Mouse (Mus musculus): Measurements from ENCODE around the gene Pde4c. TPM values are rescaled to one million over a fixed set of nuclear protein-coding genes. Genes with fewer than 3 reads are reported as not detected.

The Pde4c gene
- polyA plus RNA-seq, 1 experiment from 2014 or later: 0.08 TPM

DNA sequence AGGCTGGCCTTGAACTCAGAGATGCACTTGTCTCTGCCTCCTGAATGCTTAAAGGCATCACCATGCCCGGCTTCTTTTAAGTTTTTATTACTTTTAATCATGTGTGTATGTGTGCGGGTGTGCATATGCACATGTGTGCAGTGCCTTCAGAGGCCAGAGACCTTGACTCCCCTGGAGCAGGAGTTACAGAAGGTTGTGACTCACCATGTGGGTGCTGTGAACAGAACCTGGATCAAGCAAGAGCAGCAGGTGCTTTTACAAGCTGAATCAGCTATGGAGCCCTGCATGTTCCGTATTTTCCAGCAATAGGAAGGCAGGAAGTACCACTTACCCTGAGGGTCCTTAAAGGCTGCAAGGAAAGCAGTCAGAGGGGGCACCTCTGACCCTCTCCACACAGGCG, 32.3 kb upstream of the Pde4c start:
- peaks cover 22 to 29% of the 10 kb centered on the region in 2 experiments for H3K4me1 ChIP-seq (ENCODE audit: control insufficient read depth in 2 of 2, insufficient read depth in 2 of 2, low read length in 2 of 2)
- ATAC-seq (ENCODE audit: insufficient number of reproducible peaks, insufficient read depth, low FRiP score, low read depth): no peak
- H3K27me3 ChIP-seq (ENCODE audit: control insufficient read depth, insufficient read depth, low read length): no peaks in the 10 kb centered on the region
- H3K4me3 ChIP-seq (ENCODE audit: control insufficient read depth in 1 of 2, insufficient read depth in 1 of 2, low read depth in 1 of 2, low read length in 2 of 2): peak overlapping the region in 1 of 2 experiments; percentile 33; a peak in 1 of 4 replicates
- no peaks in the 10 kb centered on the region for H3K9me3 ChIP-seq (ENCODE audit: control insufficient read depth, low read length)
- H3K36me3 ChIP-seq (ENCODE audit: control insufficient read depth, insufficient read depth, low read length): no peaks in the 10 kb centered on the region
- H3K4me2 ChIP-seq (ENCODE audit: low read length): peak overlapping the region; percentile 72
- H3K9ac ChIP-seq (ENCODE audit: low read length): peak overlapping the region; percentile 72
- 82% methylated on average over 4 of the region's 4 CpGs for WGBS
- H3K27ac ChIP-seq (replicated peaks in 1 of 2; ENCODE audit: control insufficient read depth in 1 of 2, insufficient read depth in 1 of 2, low read depth in 2 of 2, low read length in 2 of 2): no peak overlapping the region; a peak in 1 of 4 replicates

DNA sequence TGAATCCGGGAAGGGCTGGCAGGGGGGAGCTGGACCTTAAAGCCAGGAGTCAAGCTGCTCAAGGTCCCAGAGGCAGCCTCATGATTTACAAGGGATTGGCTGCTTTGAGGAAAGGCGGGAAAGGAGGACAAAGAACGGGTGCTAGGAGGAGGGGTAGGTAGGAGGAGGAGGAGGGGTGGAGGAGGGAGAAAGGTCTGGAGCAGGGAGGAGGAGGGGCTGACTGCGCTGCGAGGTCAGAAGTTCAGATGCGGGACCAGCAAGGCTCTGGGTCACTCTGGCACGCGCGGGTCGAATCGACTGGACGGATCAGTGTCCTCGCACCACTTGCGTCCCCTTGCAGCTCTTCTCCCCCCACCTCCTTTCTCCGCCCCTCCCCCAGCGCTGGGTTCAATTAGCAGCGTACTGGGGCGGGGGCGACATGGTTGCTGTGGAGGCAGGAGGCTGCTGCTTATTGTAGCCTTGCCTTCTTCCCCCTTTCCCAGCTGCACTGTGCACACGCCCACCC, 31.7 kb upstream of the Pde4c start:
- H3K4me1 ChIP-seq (ENCODE audit: control insufficient read depth in 2 of 2, insufficient read depth in 2 of 2, low read length in 2 of 2): peaks cover 24 to 35% of the 10 kb centered on the region in 2 experiments
- no peak overlapping the region; a peak in 1 of 4 replicates for H3K27ac ChIP-seq (replicated peaks in 1 of 2; ENCODE audit: control insufficient read depth in 1 of 2, insufficient read depth in 1 of 2, low read depth in 2 of 2, low read length in 2 of 2)
- no peaks in the 10 kb centered on the region for H3K36me3 ChIP-seq (ENCODE audit: control insufficient read depth, insufficient read depth, low read length)
- peak overlapping the region; percentile 33 to 38 for H3K4me3 ChIP-seq (ENCODE audit: control insufficient read depth in 1 of 2, insufficient read depth in 1 of 2, low read depth in 1 of 2, low read length in 2 of 2)
- 1% methylated on average over 20 of the region's 20 CpGs for WGBS
- H3K9me3 ChIP-seq (ENCODE audit: control insufficient read depth, low read length): no peaks in the 10 kb centered on the region
- no peaks in the 10 kb centered on the region for H3K27me3 ChIP-seq (ENCODE audit: control insufficient read depth, insufficient read depth, low read length)
- peak overlapping the region; percentile 72 for H3K9ac ChIP-seq (ENCODE audit: low read length)
- peak overlapping the region; percentile 72 for H3K4me2 ChIP-seq (ENCODE audit: low read length)
- ATAC-seq (ENCODE audit: insufficient number of reproducible peaks, insufficient read depth, low FRiP score, low read depth): no peak

DNA sequence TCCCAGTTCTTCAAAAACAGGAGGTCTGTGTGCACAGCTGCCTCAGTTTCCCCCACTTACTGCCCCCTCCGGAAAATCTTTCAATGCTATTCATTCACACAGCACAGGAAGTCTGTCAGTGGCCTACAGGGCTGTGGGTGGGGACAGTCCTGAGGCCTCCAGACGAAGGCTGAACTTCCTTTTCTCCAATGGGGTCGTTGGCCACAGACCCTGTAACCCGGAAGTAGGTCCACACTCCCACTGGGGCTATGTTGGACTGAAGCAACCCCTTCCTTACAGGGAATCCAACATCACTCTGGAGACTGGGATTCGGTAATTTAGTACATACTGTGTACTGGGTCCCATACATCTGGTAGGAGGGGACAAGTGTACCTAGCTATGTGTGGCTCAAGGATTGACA, 29.9 kb upstream of the Pde4c start:
- Histone ChIP-seq H3K4me1 (ENCODE audit: control insufficient read depth in 2 of 2, insufficient read depth in 2 of 2, low read length in 2 of 2) (peaks cover 39 to 49% of the 10 kb centered on the region in 2 experiments), H3K27me3 (ENCODE audit: control insufficient read depth, insufficient read depth, low read length) (no peaks in the 10 kb centered on the region), H3K9ac (ENCODE audit: low read length) (no peak overlapping the region), H3K36me3 (ENCODE audit: control insufficient read depth, insufficient read depth, low read length) (no peaks in the 10 kb centered on the region), H3K4me3 (ENCODE audit: control insufficient read depth in 1 of 2, insufficient read depth in 1 of 2, low read depth in 1 of 2, low read length in 2 of 2) (no peak overlapping the region), H3K4me2 (ENCODE audit: low read length) (no peak overlapping the region), H3K27ac (replicated peaks in 1 of 2; ENCODE audit: control insufficient read depth in 1 of 2, insufficient read depth in 1 of 2, low read depth in 2 of 2, low read length in 2 of 2) (no peak overlapping the region), H3K9me3 (ENCODE audit: control insufficient read depth, low read length) (no peaks in the 10 kb centered on the region)
- no peak for ATAC-seq (ENCODE audit: insufficient number of reproducible peaks, insufficient read depth, low FRiP score, low read depth)
- 64% methylated on average over 5 of the region's 5 CpGs for WGBS

GRCm38 (mm10) chr8:70695318-70696018, 28.1 kb upstream of the Pde4c start:
- H3K27ac ChIP-seq (replicated peaks in 1 of 2; ENCODE audit: control insufficient read depth in 1 of 2, insufficient read depth in 1 of 2, low read depth in 2 of 2, low read length in 2 of 2): peak overlapping the region; percentile 92 to 100
- peaks cover 39 to 49% of the 10 kb centered on the region in 2 experiments for H3K4me1 ChIP-seq (ENCODE audit: control insufficient read depth in 2 of 2, insufficient read depth in 2 of 2, low read length in 2 of 2)
- H3K9me3 ChIP-seq (ENCODE audit: control insufficient read depth, low read length): no peaks in the 10 kb centered on the region
- H3K27me3 ChIP-seq (ENCODE audit: control insufficient read depth, insufficient read depth, low read length): no peaks in the 10 kb centered on the region
- H3K36me3 ChIP-seq (ENCODE audit: control insufficient read depth, insufficient read depth, low read length): no peaks in the 10 kb centered on the region
- H3K4me3 ChIP-seq (ENCODE audit: control insufficient read depth in 1 of 2, insufficient read depth in 1 of 2, low read depth in 1 of 2, low read length in 2 of 2): no peak overlapping the region
- H3K9ac ChIP-seq (ENCODE audit: low read length): peak overlapping the region; percentile 76
- no peak for ATAC-seq (ENCODE audit: insufficient number of reproducible peaks, insufficient read depth, low FRiP score, low read depth)
- peak overlapping the region; percentile 9; the same call in 1 of the 2 replicates for H3K4me2 ChIP-seq (ENCODE audit: low read length)
- 37% methylated on average over 32 of the region's 32 CpGs for WGBS

- WGBS: 6% methylated on average over 29 of the region's 31 CpGs
- ATAC-seq (ENCODE audit: insufficient number of reproducible peaks, insufficient read depth, low FRiP score, low read depth): peak; percentile 24; the same call in 1 of the 2 replicates
- peaks cover 40 to 54% of the 10 kb centered on the region in 2 experiments for H3K4me1 ChIP-seq (ENCODE audit: control insufficient read depth in 2 of 2, insufficient read depth in 2 of 2, low read length in 2 of 2)
Measured at GRCm38 (mm10) chr8:70696019-70696885, 27.3 kb upstream of the Pde4c start.

GRCm38 (mm10) chr8:70696946-70697345, 26.6 kb upstream of the Pde4c start:
- H3K4me2 ChIP-seq (ENCODE audit: low read length): peak overlapping the region; percentile 85
- H3K9me3 ChIP-seq (ENCODE audit: control insufficient read depth, low read length): no peaks in the 10 kb centered on the region
- H3K4me3 ChIP-seq (ENCODE audit: control insufficient read depth in 1 of 2, insufficient read depth in 1 of 2, low read depth in 1 of 2, low read length in 2 of 2): peak overlapping the region in 1 of 2 experiments; percentile 14; a peak in 1 of 4 replicates
- H3K36me3 ChIP-seq (ENCODE audit: control insufficient read depth, insufficient read depth, low read length): peaks cover 11% of the 10 kb centered on the region
- H3K9ac ChIP-seq (ENCODE audit: low read length): peak overlapping the region; percentile 76
- H3K27me3 ChIP-seq (ENCODE audit: control insufficient read depth, insufficient read depth, low read length): no peaks in the 10 kb centered on the region
- H3K27ac ChIP-seq (replicated peaks in 1 of 2; ENCODE audit: control insufficient read depth in 1 of 2, insufficient read depth in 1 of 2, low read depth in 2 of 2, low read length in 2 of 2): peak overlapping the region; percentile 79 to 100
- no peak for ATAC-seq (ENCODE audit: insufficient number of reproducible peaks, insufficient read depth, low FRiP score, low read depth)
- 24% methylated on average over 4 of the region's 4 CpGs for WGBS
- H3K4me1 ChIP-seq (ENCODE audit: control insufficient read depth in 2 of 2, insufficient read depth in 2 of 2, low read length in 2 of 2): peaks cover 38 to 54% of the 10 kb centered on the region in 2 experiments

More at GRCm38 (mm10) chr8:70696019-70696885, 27.3 kb upstream of the Pde4c start:
- Histone ChIP-seq H3K4me3 (ENCODE audit: control insufficient read depth in 1 of 2, insufficient read depth in 1 of 2, low read depth in 1 of 2, low read length in 2 of 2) (peak overlapping the region in 1 of 2 experiments; percentile 14; a peak in 2 of 4 replicates), H3K27ac (replicated peaks in 1 of 2; ENCODE audit: control insufficient read depth in 1 of 2, insufficient read depth in 1 of 2, low read depth in 2 of 2, low read length in 2 of 2) (peak overlapping the region; percentile 92 to 100), H3K9me3 (ENCODE audit: control insufficient read depth, low read length) (no peaks in the 10 kb centered on the region), H3K27me3 (ENCODE audit: control insufficient read depth, insufficient read depth, low read length) (no peaks in the 10 kb centered on the region), H3K9ac (ENCODE audit: low read length) (peak overlapping the region; percentile 76), H3K4me2 (ENCODE audit: low read length) (peak overlapping the region; percentile 85), H3K36me3 (ENCODE audit: control insufficient read depth, insufficient read depth, low read length) (peaks cover 6% of the 10 kb centered on the region)
